Mouse (Mus musculus): ENCODE measurements at regions not wholly inside any gene's neighbourhood (a gene's known extent, or its start where the extent isn't known, plus 50 kb on each side); places are given as distances from the start of the nearest gene placed in this dataset.

DNA sequence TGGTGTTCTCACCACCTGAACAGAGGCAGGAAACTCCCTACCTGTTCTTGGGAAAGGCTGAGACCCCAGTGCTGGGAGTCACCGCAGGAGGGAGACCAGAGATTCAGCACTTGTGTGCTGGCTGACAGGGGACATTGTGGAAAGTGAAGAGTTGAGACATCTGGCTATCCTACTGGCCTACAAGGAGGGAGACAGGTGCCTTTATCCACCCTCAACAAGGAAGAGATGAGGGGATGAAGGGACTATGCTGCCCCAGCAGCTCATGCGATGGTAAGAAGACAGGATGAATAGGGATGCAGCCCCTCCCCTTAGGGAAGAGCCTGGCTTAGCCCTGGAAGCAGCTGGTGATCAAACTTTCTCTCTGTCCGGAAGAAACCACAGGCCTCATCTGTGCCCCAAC, 127.5 kb downstream of the Gas1 start:
- no peak for TF ChIP-seq CTCF (IDR thresholded peaks at IDR 0.05; ENCODE audit: borderline replicate concordance, insufficient read depth, low read depth, low read length)
- TF ChIP-seq POLR2A (IDR thresholded peaks at IDR 0.05; ENCODE audit: borderline replicate concordance, insufficient read depth, low read length): no peak
